Mouse (Mus musculus): Measurements from ENCODE around the gene Chrna4.

The Chrna4 gene

DNA sequence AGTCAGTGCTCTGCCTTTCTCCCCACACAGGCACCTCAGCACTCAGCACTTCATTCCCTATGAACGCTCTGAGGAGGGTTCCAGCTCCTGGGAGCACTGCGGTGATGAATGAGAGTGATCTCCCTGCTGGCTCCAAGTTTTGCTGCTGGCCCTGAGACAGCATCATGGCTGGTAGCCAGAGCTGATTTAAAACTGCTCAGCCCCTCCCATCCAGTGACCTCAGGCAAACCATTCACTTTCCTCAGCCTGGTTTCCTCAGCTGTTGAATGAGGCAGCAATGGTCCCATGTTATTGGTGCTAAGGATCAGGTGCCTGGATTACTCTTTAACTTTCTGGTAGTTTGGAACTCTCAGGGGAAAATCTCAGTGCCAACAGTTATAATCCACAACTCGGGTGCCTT is at the start of gene Chrna4:
Gene Chrna4 (minus strand): TSS at position 110 of the 400 bp plus-strand sequence.
- no peak for DNase-seq (ENCODE audit: low spot score)

- DNase-seq (ENCODE audit: low spot score) = no peak
Observed at GRCm38 (mm10) chr2:181090123-181090522, 46.8 kb upstream of the Chrna4 start.

- no peak for DNase-seq (ENCODE audit: low spot score)
Observed at GRCm38 (mm10) chr2:181084997-181085396, 41.7 kb upstream of the Chrna4 start.

DNA sequence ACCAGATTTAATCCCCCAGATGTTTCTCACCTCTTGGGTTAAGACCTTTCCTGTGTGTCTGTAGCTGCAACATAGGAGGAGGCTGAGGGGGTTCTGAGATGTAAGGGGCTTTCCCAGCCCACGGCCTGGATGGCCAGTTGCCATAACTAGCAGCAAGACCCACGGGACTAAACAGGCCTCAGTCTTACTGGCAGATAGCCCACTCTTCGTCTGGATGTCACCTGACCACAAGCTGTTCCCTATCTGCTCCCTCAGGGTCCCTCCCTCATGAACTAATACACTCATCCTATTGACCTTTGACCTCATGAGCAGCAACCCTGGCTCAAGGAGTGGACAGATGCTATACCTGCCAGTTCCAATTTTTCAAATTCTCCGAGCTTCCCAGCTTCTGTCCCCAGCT is 40.6 kb upstream of the Chrna4 start:
- no peak for DNase-seq (ENCODE audit: low spot score)

- no peak for DNase-seq (ENCODE audit: low spot score)
Observed at GRCm38 (mm10) chr2:181080886-181081285, 37.5 kb upstream of the Chrna4 start.

GRCm38 (mm10) chr2:181079518-181079917 is 36.2 kb upstream of the Chrna4 start:
- DNase-seq (ENCODE audit: low spot score) = no peak

GRCm38 (mm10) chr2:181078908-181079307 is 35.6 kb upstream of the Chrna4 start:
- no peak for DNase-seq (ENCODE audit: low spot score)

DNA sequence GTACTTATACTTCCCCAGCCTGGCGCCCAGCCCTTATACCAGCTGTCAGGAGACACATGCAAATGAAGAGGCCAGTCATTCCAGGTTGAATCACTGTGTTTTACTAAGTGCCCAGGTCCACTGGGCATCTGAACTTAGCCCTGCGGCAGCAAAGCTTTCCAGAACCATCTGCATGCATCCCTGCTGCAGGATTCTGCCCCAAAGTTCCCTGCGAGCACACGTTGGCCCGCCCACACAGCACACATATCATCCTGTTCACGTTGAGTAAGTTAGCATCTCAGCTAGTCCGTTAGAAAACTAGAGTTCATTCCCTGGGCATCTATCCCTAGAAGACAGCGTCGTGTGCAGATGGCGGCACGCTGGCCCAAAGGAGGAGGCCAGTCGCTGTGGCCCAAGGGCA is 32.2 kb upstream of the Chrna4 start:
- DNase-seq (ENCODE audit: low spot score) = no peak

GRCm38 (mm10) chr2:181072403-181072714 is 29.0 kb upstream of the Chrna4 start:
- no peak for DNase-seq (ENCODE audit: low spot score)

DNA sequence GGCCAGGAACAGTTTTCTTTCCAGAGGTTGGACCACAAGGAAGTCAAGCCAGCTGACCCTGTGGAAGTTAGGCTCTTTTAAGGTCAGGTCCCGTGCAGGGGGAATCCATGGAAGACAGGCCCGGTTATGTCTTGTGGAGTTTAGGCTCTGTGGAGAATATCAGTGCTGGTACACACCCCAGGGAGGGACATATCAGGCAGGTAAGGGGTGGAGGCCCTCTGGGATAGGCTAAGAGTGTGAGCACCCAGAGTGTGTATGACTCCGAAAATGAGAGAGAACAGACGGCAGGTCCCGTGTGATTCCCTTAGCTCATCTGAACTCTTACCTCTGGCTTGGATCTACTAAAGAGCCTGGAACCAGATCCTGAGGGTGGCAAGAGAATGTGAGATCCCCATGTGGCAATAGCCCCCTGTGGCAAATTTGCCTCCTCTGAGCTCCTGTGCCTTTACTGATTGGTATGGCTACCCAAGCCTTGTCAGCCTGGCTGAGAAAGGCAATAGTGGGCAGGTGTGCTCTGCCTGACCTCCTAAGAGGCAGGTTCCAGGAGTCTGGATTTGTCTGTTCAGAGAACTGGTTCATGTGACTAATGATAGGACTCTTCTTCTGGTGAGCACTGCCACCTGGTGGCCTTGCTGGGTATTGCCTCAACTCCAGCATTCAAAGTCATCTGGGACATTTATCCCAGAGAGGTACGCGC is 28.5 kb upstream of the Chrna4 start:
- peak; percentile 44 for DNase-seq (ENCODE audit: low spot score)

GRCm38 (mm10) chr2:181070136-181070535 is 26.8 kb upstream of the Chrna4 start:
- no peak for DNase-seq (ENCODE audit: low spot score)

- no peak for DNase-seq (ENCODE audit: low spot score)
Observed at GRCm38 (mm10) chr2:181068499-181068898, 25.2 kb upstream of the Chrna4 start.

GRCm38 (mm10) chr2:181065827-181066226 is 22.5 kb upstream of the Chrna4 start:
- DNase-seq (ENCODE audit: low spot score) = no peak

- peak; percentile 39 for DNase-seq (ENCODE audit: low spot score)
Observed at GRCm38 (mm10) chr2:181060127-181060526, 16.8 kb upstream of the Chrna4 start.

- DNase-seq (ENCODE audit: low spot score) = no peak
Observed at GRCm38 (mm10) chr2:181058193-181058592, 14.8 kb upstream of the Chrna4 start.

- no peak for DNase-seq (ENCODE audit: low spot score)
Observed at GRCm38 (mm10) chr2:181057341-181057740, 14.0 kb upstream of the Chrna4 start.

DNA sequence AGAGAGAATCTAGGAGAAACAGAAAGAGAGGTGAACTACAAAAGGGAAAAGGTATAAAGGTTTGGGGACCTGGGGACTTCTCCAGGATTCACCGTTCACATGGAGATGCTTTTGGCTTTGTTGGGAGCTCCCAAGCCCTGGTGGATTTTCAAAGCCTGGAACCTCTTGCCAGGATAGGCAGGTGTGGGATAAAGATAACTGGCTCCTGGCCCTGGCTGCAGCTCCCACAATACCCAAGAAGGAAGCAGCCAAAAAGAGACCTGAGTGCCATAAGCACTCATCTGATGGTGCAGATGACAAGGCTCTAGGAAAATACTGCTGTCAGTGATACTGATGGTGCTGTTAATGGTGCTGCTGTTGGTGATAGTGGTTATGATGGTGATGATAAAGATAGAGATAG is 8.8 kb upstream of the Chrna4 start:
- no peak for DNase-seq (ENCODE audit: low spot score)

GRCm38 (mm10) chr2:181048986-181049385 is 5.6 kb upstream of the Chrna4 start:
- no peak for DNase-seq (ENCODE audit: low spot score)

- no peak for DNase-seq (ENCODE audit: low spot score)
Observed at GRCm38 (mm10) chr2:181048252-181048945, 5.1 kb upstream of the Chrna4 start.

DNA sequence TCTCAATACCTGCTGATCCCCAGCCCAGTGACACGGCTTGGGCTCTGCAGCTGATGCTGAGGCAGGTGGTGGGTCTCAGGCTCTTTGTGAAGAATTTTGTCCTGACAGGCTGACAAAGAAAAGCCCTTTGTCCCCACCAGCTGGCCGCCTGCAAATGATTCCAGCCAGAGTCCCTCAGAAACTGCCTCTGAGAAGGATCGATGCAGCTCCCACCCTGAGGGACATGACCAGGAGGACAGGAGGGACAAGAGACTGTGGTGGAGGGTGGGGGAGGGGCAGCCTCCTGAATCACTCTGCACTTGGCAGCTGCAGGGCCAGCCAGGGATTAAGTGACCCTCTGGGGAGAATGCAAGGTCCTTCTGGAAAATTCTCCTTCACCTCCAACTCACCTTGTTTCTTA is 655 bp upstream of the Chrna4 start:
- DNase-seq (ENCODE audit: low spot score) = no peak

DNA sequence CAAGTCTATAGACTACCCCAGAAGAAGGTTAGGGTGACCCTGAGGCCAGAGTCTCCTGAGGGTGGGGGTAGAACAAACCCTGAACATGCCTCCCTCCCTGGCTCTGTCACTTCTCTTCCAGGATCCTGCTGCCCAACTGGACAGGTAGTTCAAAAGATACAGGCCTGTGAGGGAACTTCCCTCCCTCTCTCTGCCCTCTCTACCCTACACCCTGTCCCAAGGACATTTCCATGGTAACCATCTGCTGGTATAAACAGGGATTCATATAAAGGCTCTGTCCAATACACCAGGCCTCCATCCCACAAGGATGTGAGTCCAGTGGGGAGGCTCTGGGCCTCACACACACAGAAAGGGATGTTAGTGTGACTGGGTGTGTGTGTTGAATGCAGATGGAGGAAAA is 970 bp downstream of the Chrna4 start:
- DNase-seq (ENCODE audit: low spot score) = no peak

GRCm38 (mm10) chr2:181041941-181042340 is 1.4 kb downstream of the Chrna4 start:
- no peak for DNase-seq (ENCODE audit: low spot score)

GRCm38 (mm10) chr2:181039356-181039680 is 4.0 kb downstream of the Chrna4 start:
- no peak for DNase-seq (ENCODE audit: low spot score)
